Mouse (Mus musculus) telencephalon, adult 2 months (tissue): ENCODE measurements at regions not wholly inside any gene's neighbourhood (a gene's known extent, or its start where the extent isn't known, plus 50 kb on each side); places are given as distances from the start of the nearest gene placed in this dataset.

ENCODE experiments used
- DNase-seq: peaks from one replicate; pipeline ENCODE4 v3.0.0-alpha.2; 2011; ENCODE audit warnings: low read depth, low spot score

- no peak for DNase-seq
Observed at GRCm38 (mm10) chr3:34525730-34526129, 124.5 kb upstream of the Sox2 start.

- DNase-seq, result no peak
Observed at GRCm38 (mm10) chr3:34522054-34522684, 128.0 kb upstream of the Sox2 start.

GRCm38 (mm10) chr3:34521357-34522053 is 128.7 kb upstream of the Sox2 start:
- no peak for DNase-seq

GRCm38 (mm10) chr3:34512503-34513145 is 137.6 kb upstream of the Sox2 start:
- no peak for DNase-seq

GRCm38 (mm10) chr3:34510723-34511122 is 139.5 kb upstream of the Sox2 start:
- no peak for DNase-seq

GRCm38 (mm10) chr3:34509160-34509559 is 141.0 kb upstream of the Sox2 start:
- DNase-seq, result no peak

GRCm38 (mm10) chr3:34504573-34504894 is 145.7 kb upstream of the Sox2 start:
- no peak for DNase-seq

- DNase-seq, result no peak
Observed at GRCm38 (mm10) chr3:34503874-34504572, 146.2 kb upstream of the Sox2 start.

- DNase-seq, result no peak
Observed at GRCm38 (mm10) chr3:34496839-34497238, 153.4 kb upstream of the Sox2 start.

GRCm38 (mm10) chr3:34495615-34496014 is 154.6 kb upstream of the Sox2 start:
- peak; percentile 60 for DNase-seq

GRCm38 (mm10) chr3:34493921-34494320 is 156.3 kb upstream of the Sox2 start:
- DNase-seq, result no peak

GRCm38 (mm10) chr3:34489008-34489407 is 161.2 kb upstream of the Sox2 start:
- no peak for DNase-seq

GRCm38 (mm10) chr3:34486441-34487050 is 163.7 kb upstream of the Sox2 start:
- no peak for DNase-seq

- no peak for DNase-seq
Observed at GRCm38 (mm10) chr3:34485345-34486223, 164.6 kb upstream of the Sox2 start.

GRCm38 (mm10) chr3:34483934-34484333 is 166.3 kb upstream of the Sox2 start:
- no peak for DNase-seq

- DNase-seq, result no peak
Observed at GRCm38 (mm10) chr3:34481821-34482713, 168.1 kb upstream of the Sox2 start.

- DNase-seq, result no peak
Observed at GRCm38 (mm10) chr3:34481314-34481713, 168.9 kb upstream of the Sox2 start.

- no peak for DNase-seq
Observed at GRCm38 (mm10) chr3:34474126-34474525, 176.1 kb upstream of the Sox2 start.

GRCm38 (mm10) chr3:34470721-34471120 is 179.5 kb upstream of the Sox2 start:
- peak; percentile 49 for DNase-seq

- DNase-seq, result no peak
Observed at GRCm38 (mm10) chr3:34469946-34470345, 180.3 kb upstream of the Sox2 start.
